Mouse (Mus musculus) left cerebral cortex, postnatal 4 days (tissue): ENCODE data around the gene Mrpl28. TPM values are rescaled to one million over a fixed set of nuclear protein-coding genes. Genes with fewer than 3 reads are reported as not detected.
"Not testable (repeated sequence)": the region's sequence is repeated elsewhere in the genome, so short reads cannot be mapped to it uniquely, and the experiment has no call there.

Source experiments
- DNase-seq: peaks from one replicate; pipeline ENCODE4 v3.0.0-alpha.2; 2022
- intact Hi-C: fragments of 180-260 bp; cut with DNase I; formaldehyde crosslinking; loops from one replicate; pipeline ENCODE4 v1.15.1; 2025
- total RNA-seq, 2 experiments: library from RNA; stranded (reverse); gene quantifications; 2 replicates each; pipeline ENCODE4 v1.2.3; 2021

The Mrpl28 gene
- total RNA-seq = 10 to 100 TPM; 74.2 to 80.5 TPM

DNA sequence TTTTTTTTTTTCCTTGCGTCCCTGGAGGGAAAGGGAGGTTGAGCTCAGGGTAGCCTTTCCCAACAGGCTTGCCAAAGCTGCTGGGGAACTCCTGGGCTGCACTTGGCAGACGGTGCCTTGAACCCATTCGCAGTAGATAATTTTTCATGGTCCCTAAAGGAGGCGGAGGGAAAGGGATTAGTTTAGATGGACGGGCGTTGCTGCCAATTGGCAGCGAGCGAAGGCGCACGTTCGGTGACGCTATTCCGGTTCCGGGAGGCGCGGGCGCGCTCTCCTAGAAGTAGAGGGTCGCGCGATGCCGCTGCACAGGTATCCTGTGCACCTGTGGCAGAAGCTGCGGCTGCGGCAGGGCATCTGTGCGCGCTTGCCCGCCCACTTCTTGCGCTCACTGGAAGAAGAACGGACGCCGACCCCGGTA lies at the start of gene Mrpl28:
Gene Mrpl28, plus strand, starts transcription at position 234 of the 418 bp plus-strand sequence.
- intact Hi-C loops = no loop called here
- DNase-seq = peak; percentile 98

GRCm38 (mm10) chr17:26075246-26075645 lies 48.1 kb upstream of the Mrpl28 start:
- intact Hi-C loops = no loop called here
- no peak for DNase-seq

DNA sequence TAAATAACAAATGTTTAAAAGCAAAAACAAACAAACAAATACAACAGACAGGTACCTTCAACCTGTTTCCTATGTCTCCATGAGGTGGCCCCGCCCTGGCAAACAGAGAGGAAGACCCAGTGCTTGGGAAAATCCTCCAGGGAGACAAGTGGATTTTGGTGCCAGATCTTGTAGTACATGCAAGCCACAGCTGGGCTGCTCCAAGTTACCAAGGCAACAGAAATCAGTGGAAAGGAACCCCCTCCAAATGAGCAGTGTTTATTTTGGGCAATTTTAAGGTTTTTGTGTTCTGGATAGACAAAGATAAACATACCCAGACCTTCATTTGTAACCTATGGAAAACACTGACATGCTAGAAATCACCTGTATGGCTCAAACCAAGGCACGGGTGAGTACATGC lies 44.4 kb upstream of the Mrpl28 start:
- DNase-seq = no peak
- intact Hi-C loops = no loop called here

DNA sequence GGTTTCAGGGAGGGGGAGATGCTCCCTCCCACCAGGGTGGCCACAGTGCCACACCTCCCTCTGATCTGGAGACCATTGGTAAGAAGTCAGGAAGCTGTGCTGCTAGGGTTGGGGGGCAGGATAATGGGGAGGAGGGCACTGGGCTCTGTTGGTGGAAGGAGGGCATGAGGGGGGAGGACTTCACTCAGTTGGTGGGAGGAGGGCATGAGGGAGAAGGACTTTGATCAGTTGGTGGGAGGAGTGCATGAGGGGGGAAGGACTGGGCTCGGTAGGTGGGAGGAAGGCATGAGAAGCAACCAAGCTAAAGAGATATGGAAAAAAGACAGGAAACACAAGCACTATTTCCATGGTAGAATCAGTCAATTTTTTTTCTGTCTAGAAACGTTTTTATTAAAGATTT lies 42.4 kb upstream of the Mrpl28 start:
- intact Hi-C loops = no loop called here
- no peak for DNase-seq

DNA sequence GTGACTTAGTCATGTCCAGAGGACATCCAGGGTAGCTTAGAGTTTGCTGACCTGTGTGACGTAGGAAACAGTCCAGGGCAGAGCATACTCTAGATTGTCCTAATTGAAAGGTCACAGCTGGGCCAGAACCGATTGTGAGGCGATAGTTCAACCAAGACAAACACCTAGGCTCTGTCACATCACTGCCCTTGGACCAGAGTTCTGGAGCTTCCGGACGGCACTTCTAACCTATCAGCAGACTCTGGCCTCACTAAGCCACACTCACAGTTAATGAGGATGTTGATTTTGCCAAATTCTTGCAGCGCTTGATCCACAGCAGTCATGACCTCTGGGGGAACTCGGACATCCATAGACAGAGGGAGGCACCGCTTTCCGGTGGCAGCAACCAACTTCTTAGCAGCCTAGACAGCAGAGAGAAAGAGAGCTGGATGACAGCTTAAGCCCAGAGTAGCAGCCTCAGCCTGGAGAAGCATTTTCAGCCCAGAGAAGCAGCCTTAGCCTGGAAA lies 36.2 kb upstream of the Mrpl28 start:
- intact Hi-C loops = no loop called here
- DNase-seq = no peak

- peak; percentile 90 for DNase-seq
- intact Hi-C loops = no loop called here
Measured at GRCm38 (mm10) chr17:26089905-26090632, 33.2 kb upstream of the Mrpl28 start, which contains the start of gene Decr2. Gene Decr2, minus strand, starts transcription at chr17:26090337.

GRCm38 (mm10) chr17:26094531-26095110 lies 28.7 kb upstream of the Mrpl28 start:
- no peak for DNase-seq
- intact Hi-C loops = no loop called here

- intact Hi-C loops = no loop called here
- DNase-seq = peak; percentile 61
Measured at GRCm38 (mm10) chr17:26095121-26095740, 28.1 kb upstream of the Mrpl28 start, which contains the start of gene Nme4. Gene Nme4, minus strand, starts transcription at chr17:26095602.

GRCm38 (mm10) chr17:26098461-26098860 lies 24.8 kb upstream of the Mrpl28 start:
- intact Hi-C loops = no loop called here
- no peak for DNase-seq

GRCm38 (mm10) chr17:26099316-26099715 lies 24.0 kb upstream of the Mrpl28 start:
- intact Hi-C loops, DNase-seq: not testable (repeated sequence)

- intact Hi-C loops = no loop called here
- DNase-seq = no peak
Measured at GRCm38 (mm10) chr17:26100166-26100565, 23.1 kb upstream of the Mrpl28 start.

GRCm38 (mm10) chr17:26101478-26101877 lies 21.8 kb upstream of the Mrpl28 start:
- no peak for DNase-seq

GRCm38 (mm10) chr17:26105619-26106018 lies 17.7 kb upstream of the Mrpl28 start:
- intact Hi-C loops = no loop called here
- DNase-seq = no peak

More at GRCm38 (mm10) chr17:26101478-26101877, 21.8 kb upstream of the Mrpl28 start:
- intact Hi-C loops = no loop called here

GRCm38 (mm10) chr17:26110156-26110555 lies 13.1 kb upstream of the Mrpl28 start:
- DNase-seq = no peak
- intact Hi-C loops = no loop called here

DNA sequence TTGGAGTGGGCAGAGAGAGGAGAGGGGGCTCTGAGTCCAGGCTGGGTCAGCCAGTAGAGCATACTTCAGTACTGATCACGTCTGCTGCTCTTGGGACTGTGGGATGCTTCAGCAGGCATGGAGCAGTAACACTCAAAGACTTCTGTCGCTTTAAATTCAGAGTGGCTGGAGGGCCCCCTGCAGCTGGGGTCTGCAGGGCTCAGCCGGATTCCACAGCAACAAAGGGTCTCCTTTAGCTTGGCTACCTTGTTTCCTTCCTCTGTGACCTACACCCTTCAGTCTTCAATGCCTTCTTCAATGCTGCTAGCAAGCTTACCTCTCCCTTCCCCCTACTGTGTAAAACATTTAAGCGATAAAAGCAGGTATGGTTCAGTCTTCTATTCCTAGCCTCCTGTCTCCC lies 12.3 kb upstream of the Mrpl28 start:
- no peak for DNase-seq
- intact Hi-C loops = no loop called here

- intact Hi-C loops = no loop called here
- no peak for DNase-seq
Measured at GRCm38 (mm10) chr17:26111722-26112121, 11.6 kb upstream of the Mrpl28 start.

- intact Hi-C loops = no loop called here
- DNase-seq = no peak
Measured at GRCm38 (mm10) chr17:26112751-26113150, 10.5 kb upstream of the Mrpl28 start.

GRCm38 (mm10) chr17:26113181-26113948 lies 9.9 kb upstream of the Mrpl28 start, which contains the start of gene Tmem8:
Gene Tmem8, plus strand, starts transcription at chr17:26113299.
- peak; percentile 54 for DNase-seq
- intact Hi-C loops = no loop called here

DNA sequence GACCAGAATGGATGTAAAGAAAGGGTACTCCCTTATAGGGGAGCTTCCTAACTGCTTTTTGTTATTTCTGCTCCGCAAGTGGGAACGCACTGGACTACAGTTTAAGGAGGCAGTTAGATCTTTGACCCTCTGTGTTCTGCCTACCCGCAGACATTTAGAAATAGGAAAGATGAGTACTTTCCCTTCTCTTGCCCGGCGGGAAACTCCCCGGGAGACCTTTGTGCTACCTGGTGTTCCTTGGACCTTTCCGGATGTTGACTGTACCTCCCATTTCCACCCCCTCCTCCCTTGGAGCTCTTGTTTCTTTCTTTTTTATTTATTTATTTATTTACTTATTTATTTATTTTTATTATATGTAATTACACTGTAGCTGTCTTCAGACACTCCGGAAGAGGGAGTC lies 9.2 kb upstream of the Mrpl28 start:
- intact Hi-C loops = no loop called here
- DNase-seq = no peak

GRCm38 (mm10) chr17:26114461-26114860 lies 8.8 kb upstream of the Mrpl28 start:
- intact Hi-C loops, DNase-seq: not testable (repeated sequence)
